Mouse (Mus musculus): ENCODE measurements around the gene Opcml. TPM values are rescaled to one million over a fixed set of nuclear protein-coding genes. Genes with fewer than 3 reads are reported as not detected.

Opcml gene
- total RNA-seq, 2 experiments from 2014 or later: 1.0 to 2.3 TPM

GRCm38 (mm10) chr9:28011483-28011882 is 220.9 kb downstream of the Opcml start:
- DNase-seq: no peak

GRCm38 (mm10) chr9:28012664-28013063 is 222.1 kb downstream of the Opcml start:
- DNase-seq: no peak

- no peak for DNase-seq
These were observed 222.6 kb downstream of the Opcml start for GRCm38 (mm10) chr9:28013192-28013591.

- no peak for DNase-seq
These were observed 237.6 kb downstream of the Opcml start for GRCm38 (mm10) chr9:28028156-28028555.

GRCm38 (mm10) chr9:28028788-28029393 is 238.3 kb downstream of the Opcml start:
- DNase-seq: no peak

- no peak for DNase-seq
These were observed 258.6 kb downstream of the Opcml start for GRCm38 (mm10) chr9:28049157-28049556.

- DNase-seq: no peak
These were observed 266.7 kb downstream of the Opcml start for GRCm38 (mm10) chr9:28057171-28057845.

GRCm38 (mm10) chr9:28065126-28065525 is 274.6 kb downstream of the Opcml start:
- no peak for DNase-seq

- no peak for DNase-seq
These were observed 290.1 kb downstream of the Opcml start for GRCm38 (mm10) chr9:28080694-28081093.

GRCm38 (mm10) chr9:28083754-28084153 is 293.2 kb downstream of the Opcml start:
- DNase-seq: no peak

- DNase-seq: no peak
These were observed 293.7 kb downstream of the Opcml start for GRCm38 (mm10) chr9:28084273-28084726.

- no peak for DNase-seq
These were observed 300.8 kb downstream of the Opcml start for GRCm38 (mm10) chr9:28091395-28091794.

GRCm38 (mm10) chr9:28094722-28095121 is 304.1 kb downstream of the Opcml start:
- no peak for DNase-seq

GRCm38 (mm10) chr9:28096204-28096603 is 305.6 kb downstream of the Opcml start:
- no peak for DNase-seq

- DNase-seq: no peak
These were observed 311.4 kb downstream of the Opcml start for GRCm38 (mm10) chr9:28101981-28102380.

- no peak for DNase-seq
These were observed 331.3 kb downstream of the Opcml start for GRCm38 (mm10) chr9:28121858-28122257.

GRCm38 (mm10) chr9:28128735-28129134 is 338.2 kb downstream of the Opcml start:
- DNase-seq: no peak

GRCm38 (mm10) chr9:28131521-28131920 is 340.9 kb downstream of the Opcml start:
- no peak for DNase-seq

- no peak for DNase-seq
These were observed 346.0 kb downstream of the Opcml start for GRCm38 (mm10) chr9:28136614-28137013.

- no peak for DNase-seq
These were observed 349.5 kb downstream of the Opcml start for GRCm38 (mm10) chr9:28139957-28140597.

GRCm38 (mm10) chr9:28149507-28149906 is 358.9 kb downstream of the Opcml start:
- DNase-seq: no peak

GRCm38 (mm10) chr9:28153748-28154147 is 363.2 kb downstream of the Opcml start:
- no peak for DNase-seq

- DNase-seq: no peak
These were observed 366.5 kb downstream of the Opcml start for GRCm38 (mm10) chr9:28157092-28157491.

Data from gastrocnemius, postnatal 25 days (tissue).